Mouse (Mus musculus) retina, postnatal 7 days (tissue): ENCODE data around the gene Atg4c.

Source experiments
- DNase-seq: peaks from one replicate; pipeline ENCODE4 v3.0.0-alpha.2; 2012; ENCODE audit warnings: low read depth, low spot score

Gene Atg4c

DNA sequence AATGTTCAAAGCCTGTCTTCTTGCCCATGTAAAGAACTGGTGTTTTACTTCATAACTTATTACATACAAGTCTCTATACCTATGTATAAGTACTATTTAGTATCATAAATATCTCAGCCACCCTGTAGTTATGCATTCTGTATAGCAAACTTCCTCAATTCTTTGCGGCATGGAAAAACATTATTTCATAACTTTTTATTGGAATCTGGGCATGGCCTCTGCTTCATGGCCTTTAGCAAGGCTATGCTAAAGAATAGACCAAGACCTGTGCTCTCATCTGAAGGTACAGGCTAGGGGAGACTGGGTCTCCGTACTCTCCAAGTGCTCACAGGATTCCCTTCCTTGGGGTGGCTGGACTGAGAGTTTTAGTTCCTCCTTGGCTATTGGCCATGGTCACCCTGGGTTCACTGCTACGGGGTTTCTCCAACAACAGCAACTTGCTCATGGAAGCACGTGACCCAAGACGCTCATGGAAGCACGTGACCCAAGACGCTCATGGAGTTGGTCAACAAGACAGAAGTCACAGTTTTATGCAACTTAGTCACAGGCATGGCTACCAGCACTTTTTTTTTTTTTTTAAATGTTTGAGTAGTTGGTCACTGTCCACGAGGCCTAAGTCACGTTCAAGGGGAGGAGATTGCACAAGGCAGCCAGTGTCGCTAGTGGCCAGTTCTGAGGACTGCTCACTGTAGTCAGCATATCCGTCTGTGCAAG lies 7.2 kb upstream of the Atg4c start:
- DNase-seq, result no peak

- no peak for DNase-seq
Measured at GRCm38 (mm10) chr4:99192640-99193039, 1.1 kb upstream of the Atg4c start.

- no peak for DNase-seq
Measured at GRCm38 (mm10) chr4:99193214-99193613, 520 bp upstream of the Atg4c start.

GRCm38 (mm10) chr4:99194826-99195225 lies 1.1 kb downstream of the Atg4c start:
- DNase-seq, result no peak

DNA sequence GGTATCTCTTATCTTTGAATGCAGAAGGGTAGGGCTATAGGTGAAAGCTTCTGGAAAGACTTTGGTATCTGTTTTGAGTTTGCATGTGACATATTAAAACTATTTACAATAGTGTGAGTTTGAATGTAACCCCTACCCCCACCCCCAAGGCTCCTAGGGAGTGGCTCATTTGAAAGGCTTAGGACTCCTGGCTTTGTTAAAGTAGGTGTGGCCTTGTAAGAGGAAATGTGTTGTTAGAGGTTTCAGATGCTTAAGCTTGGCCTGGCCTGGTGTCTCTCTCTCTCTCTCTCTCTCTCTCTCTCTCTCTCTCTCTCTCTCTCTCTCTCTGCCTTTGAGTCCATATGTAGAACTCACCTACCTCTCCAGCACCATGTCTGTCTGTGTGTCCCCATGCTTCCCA lies 5.0 kb downstream of the Atg4c start:
- no peak for DNase-seq

- DNase-seq, result peak; percentile 57
Measured at GRCm38 (mm10) chr4:99199757-99200251, 6.1 kb downstream of the Atg4c start.

DNA sequence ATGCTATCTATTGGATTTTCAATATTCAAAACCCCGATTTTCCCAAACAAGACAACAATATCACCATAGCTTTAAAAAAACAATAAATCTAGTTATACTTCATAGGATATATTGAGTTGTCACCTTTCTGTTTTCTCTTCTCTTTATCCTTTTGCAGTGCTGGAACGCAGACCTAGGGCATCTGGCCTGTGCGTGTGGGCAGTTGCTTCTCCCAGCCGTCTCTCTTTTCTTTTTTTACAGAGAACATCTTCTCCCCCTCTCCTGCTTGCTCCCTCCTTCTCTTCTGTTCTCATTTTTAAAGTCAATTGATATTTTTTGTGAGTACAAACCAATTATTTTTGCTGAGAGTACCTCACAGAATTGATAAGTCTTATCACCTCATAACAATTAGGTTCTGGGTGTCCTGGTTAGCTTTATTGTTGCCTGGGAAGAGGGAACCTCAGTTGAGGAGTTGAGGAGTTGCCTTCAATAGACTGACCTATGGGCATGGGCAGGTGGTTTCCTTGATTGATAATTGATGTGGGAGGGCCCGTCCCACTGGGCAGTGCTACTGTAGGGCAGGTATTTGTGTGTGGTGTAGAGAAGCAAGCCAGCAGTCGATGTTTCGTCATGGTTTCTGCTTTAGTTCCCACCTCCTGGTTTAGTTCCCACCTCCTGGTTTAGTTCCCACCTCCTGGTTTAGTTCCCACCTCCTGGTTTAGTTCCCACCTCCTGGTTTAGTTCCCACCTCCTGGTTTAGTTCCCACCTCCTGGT lies 6.8 kb downstream of the Atg4c start:
- no peak for DNase-seq

- no peak for DNase-seq
Measured at GRCm38 (mm10) chr4:99205773-99206172, 12.0 kb downstream of the Atg4c start.

DNA sequence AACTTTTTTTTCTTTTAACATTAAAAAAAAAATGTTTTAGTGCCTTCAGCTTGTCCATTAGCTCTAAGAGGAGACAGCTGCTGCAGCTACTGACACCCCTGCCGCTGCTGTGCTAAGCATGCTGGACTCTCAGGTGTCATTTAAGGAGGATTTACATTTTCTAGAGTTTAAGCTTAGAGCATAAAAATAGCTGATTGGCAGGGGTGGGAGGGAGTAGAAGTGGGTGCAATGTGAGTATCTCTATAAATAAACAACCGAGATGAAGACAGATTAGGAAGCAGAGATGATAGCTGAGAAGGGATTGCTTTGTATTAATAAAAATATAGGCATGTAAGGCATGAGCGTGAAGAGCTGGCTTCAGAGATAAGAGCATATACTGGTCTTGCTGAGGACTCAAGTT lies 12.6 kb downstream of the Atg4c start:
- DNase-seq, result no peak

DNA sequence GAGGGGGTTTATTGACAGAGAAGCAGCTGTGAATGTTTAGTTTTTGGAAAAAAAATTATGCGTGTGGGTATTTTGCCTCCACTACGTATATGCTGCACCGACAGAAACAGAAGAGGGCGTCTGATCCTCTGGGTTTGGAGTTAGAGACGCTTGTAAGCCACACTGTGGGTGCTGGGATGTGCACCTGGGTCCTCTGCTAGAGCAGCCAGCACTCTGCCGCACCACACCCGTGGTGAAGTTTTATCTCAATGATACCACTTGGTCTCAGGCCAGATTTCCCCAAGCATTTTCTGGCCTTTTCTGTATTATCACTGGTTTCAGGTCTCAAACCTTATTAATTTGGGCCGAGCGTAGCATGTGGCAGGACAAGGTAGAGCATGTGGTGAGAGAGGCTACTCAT lies 16.4 kb downstream of the Atg4c start:
- no peak for DNase-seq

DNA sequence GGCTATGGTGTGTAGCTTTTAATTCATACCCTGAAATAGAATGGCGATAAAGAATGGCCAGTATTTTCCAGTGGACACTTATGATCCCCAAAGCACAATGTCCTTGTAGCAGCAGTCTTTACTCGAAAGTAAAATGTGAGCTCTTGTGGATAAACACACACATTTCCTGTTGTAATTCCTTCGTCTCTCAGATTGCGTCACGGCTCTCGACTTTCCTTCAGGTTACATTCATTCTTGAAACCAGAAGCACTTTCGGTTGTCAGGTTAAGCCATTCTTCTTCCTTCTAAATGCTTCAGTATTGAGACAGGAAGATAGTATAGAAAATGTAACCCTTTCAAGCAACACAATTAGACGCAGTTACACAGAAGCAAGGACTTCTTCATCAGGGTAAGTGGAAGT lies 17.9 kb downstream of the Atg4c start:
- DNase-seq, result no peak

GRCm38 (mm10) chr4:99213123-99213522 lies 19.4 kb downstream of the Atg4c start:
- DNase-seq, result no peak

- no peak for DNase-seq
Measured at GRCm38 (mm10) chr4:99222221-99222620, 28.5 kb downstream of the Atg4c start.

DNA sequence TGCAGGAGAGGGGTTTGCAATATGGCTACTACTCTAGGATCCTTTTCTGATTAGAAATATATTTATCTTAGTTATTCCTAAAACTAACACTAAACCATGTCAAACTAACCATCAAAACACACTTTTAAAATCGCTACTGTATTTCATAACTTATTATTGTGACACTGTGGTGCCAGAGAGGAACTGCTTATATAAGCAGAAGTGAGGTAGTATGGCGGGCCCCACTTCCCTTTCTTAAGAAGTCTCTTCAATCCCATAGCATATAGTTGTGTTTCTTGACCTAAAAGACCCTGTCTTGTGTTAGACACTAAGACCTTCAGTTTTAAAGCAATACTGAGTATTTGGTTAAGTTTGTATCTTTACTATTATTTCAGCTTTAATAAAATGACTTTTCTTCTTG lies 31.1 kb downstream of the Atg4c start:
- DNase-seq, result no peak

DNA sequence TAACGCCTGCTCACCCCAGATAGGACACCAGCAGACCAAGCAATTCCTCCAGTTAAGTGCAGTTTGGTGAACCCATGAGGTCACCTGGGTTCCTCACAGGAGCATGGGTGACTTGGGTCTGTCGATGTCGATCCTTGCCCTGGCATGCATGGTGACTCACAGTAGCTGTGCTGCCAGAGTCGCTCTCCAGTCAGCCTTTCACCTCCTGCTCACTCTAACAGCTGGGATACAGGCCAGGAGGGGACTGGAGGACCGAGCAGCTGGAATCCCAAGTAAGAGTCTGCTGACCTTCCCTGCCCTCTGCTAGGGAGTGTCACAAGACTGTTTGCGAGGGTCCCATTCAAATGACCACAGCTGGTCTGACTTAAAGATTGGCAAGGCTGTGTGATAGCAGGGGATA lies 33.5 kb downstream of the Atg4c start:
- DNase-seq, result no peak

GRCm38 (mm10) chr4:99229371-99229770 lies 35.6 kb downstream of the Atg4c start:
- DNase-seq, result no peak

GRCm38 (mm10) chr4:99235203-99235856 lies 41.6 kb downstream of the Atg4c start:
- peak; percentile 57 for DNase-seq

- DNase-seq, result no peak
Measured at GRCm38 (mm10) chr4:99238305-99238704, 44.6 kb downstream of the Atg4c start.

- no peak for DNase-seq
Measured at GRCm38 (mm10) chr4:99241674-99242073, 47.9 kb downstream of the Atg4c start.

GRCm38 (mm10) chr4:99249358-99249757 lies 55.6 kb downstream of the Atg4c start:
- no peak for DNase-seq

DNA sequence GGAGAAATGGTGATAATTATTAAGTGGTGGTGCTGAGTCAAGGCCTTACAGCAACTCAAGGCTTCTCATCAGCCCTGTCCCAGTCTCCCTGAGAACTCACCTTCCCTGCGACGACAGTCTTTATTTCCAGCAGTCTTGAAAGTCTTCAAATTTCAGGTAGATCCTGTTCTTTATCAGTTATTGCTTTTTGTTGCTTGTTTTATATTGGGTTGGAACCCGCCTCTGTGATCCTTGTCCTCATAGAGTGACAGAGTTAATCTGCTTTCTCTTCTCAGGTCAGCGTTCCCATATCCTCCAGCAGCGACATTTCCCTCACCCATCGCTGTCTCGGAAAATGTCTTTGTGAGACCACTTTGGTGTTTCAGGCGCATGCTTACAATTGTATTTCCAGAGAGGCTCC lies 56.1 kb downstream of the Atg4c start:
- DNase-seq, result no peak

GRCm38 (mm10) chr4:99252957-99253356 lies 59.2 kb downstream of the Atg4c start:
- no peak for DNase-seq

GRCm38 (mm10) chr4:99263191-99263590 lies 69.5 kb downstream of the Atg4c start:
- no peak for DNase-seq
